Mouse (Mus musculus) thymus, postnatal 10 days (tissue): ENCODE measurements around the gene Gast.
"Not testable (repeated sequence)": the region's sequence is repeated elsewhere in the genome, so short reads cannot be mapped to it uniquely, and the experiment has no call there.

ENCODE experiments used
- DNase-seq, 2 experiments: peaks; one replicate each; pipeline ENCODE4 v3.0.0; 2021; ENCODE audit warnings: low spot score in 2 of 2

The Gast gene

GRCm38 (mm10) chr11:100320701-100321410 is 13.4 kb upstream of the Gast start:
- DNase-seq = not testable (repeated sequence)

GRCm38 (mm10) chr11:100321479-100322305 is 12.5 kb upstream of the Gast start:
- not testable (repeated sequence) for DNase-seq

- DNase-seq = no peak
Measured at GRCm38 (mm10) chr11:100322591-100323258, 11.5 kb upstream of the Gast start.

DNA sequence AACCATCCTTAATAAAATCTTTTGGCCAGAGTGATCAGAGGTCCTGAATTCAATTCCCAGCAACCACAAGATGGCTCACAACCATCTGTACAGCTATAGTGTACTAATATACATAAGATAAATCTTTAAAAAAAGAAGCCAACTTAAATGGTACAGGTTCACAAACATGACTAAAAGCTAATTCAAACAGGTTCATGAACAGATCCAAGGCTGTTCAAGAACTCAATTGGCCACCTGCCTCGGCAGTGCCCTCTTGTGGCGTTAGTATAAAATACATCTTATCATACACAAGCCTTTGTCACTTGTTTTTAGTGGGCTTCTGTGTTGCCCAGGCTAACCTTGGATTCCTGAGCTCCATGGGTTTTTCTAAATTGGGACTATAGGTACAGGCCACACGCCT is 10.6 kb upstream of the Gast start:
- DNase-seq = peak; percentile 41 to 66

GRCm38 (mm10) chr11:100325062-100325629 is 9.1 kb upstream of the Gast start:
- no peak for DNase-seq

DNA sequence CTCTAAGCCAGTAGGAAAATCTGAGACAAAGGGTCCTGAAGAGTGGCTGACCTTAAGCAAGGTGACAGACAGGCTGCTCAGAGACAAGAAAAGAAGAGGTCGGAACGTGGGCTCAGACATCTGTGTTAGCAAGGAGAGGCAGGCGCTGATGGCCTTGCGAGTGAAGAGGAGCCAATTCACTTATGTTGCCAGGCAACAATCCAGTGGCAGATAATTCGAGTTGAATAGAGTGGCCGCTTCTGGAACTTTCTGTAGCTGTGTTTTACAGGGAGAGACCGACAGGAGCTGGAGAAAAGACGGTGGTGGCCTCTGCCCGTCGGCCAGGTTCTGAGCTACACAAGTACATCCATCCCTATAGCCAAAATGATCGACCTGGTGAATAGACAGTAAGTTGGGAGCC is 6.9 kb upstream of the Gast start:
- DNase-seq = no peak

DNA sequence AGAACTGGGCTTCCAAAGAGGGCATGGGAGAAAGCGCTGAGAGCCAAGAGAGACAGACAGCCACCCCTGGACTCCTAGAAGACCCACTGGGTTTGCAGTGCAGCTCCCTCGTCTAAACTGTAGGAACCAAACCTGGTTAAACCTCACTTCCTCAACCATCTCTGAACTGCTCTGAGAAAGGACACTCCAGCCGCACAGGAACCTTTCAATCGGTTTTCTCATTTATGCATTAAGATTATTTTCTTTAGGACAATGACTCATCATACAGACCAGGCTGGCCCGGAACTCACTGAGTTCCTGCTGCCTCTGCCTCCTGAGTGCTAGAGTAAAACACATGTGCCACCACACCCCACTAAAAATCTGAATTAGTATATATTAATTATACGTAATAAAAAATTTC is 6.4 kb upstream of the Gast start:
- no peak for DNase-seq

DNA sequence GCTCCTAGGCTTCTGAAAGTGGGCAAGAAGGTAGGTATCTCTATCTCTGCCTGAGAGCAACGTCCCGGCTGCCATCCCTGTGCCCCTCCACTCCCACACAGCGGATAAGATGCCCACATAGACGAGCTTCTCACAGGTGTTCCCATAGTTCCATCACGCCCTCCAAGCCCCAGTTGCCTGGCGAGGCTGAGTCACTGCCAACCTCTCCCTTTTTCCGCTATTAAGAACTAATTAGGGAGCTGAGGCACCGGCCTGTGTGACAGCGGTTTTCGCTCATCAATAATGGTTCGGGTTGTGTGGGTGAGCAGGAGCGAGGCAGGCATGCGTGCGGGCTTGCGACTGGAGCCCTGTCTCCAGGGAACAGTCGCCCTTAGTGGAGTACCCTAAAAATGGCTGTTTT is 4.0 kb upstream of the Gast start:
- DNase-seq = no peak

GRCm38 (mm10) chr11:100330816-100331375 is 3.3 kb upstream of the Gast start:
- not testable (repeated sequence) for DNase-seq

- no peak for DNase-seq
Measured at GRCm38 (mm10) chr11:100332766-100333515, 1.3 kb upstream of the Gast start.

DNA sequence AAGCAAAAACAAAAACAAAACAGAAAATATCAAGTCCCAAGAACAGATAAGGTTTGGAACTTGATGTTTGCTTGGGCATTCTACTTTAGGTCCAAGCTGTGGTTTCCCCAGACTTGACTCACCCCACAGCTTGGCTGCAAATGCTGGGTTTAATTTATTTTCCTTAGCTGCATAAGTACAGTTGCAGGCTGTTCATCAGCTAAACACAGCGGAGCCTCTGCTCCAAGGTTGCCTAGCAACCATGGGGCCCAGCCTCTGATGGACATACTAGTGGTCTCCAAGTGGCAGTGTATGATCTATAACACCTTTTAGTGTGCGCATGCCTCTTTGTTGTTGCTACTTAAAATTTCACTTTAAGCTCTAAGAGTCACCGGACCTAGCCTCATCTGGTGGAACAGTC is 1.5 kb downstream of the Gast start:
- DNase-seq = no peak

- no peak for DNase-seq
Measured at GRCm38 (mm10) chr11:100344269-100344668, 10.1 kb downstream of the Gast start.

GRCm38 (mm10) chr11:100352076-100352857 is 18.1 kb downstream of the Gast start:
- no peak for DNase-seq

DNA sequence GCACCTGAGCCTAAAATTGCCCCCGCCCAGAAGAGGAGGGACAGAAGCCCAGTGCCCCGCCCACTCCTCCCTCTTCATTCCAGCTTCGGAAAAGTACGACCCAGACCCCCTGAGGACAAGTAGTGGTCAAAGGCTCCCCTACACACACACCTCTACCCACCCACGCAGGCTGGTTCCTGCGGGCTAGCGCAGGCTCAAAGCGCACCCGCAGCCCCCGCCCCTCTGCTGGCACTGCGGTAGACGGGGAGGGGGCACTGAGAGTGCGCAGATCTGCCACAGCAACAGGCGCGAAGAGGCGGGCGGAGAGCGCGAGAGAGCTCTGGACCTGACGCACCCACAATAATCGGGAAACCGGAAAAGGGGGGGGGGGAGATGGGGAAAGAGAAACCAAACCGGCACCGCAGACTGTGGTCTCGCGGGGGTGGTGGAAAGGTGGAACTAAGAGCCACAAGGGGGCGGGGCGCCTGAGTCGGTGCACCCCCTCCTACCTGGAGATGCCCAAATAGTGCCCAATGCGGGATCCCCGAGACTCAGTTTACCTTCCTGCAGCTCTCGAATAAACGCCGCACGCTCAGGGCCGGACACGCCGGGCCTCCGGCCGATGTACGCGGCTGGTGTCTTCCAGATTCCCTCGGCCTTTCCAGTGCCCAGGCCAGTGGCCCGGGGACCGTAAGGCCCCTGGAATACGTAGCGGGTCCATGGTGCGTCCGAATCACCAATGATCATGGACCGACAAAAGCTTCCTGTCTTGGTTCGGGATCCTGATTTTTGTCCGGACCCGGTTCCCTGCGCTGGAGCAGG is 21.1 kb downstream of the Gast start:
- peak; percentile 49 to 56 for DNase-seq

GRCm38 (mm10) chr11:100355972-100356818 is 22.0 kb downstream of the Gast start, which contains the start of gene Hap1:
Gene Hap1 (minus strand): TSS chr11:100356128.
- DNase-seq = peak; percentile 20 to 47

- DNase-seq = no peak
Measured at GRCm38 (mm10) chr11:100356819-100357211, 22.6 kb downstream of the Gast start.

- no peak for DNase-seq
Measured at GRCm38 (mm10) chr11:100357408-100357807, 23.2 kb downstream of the Gast start.

DNA sequence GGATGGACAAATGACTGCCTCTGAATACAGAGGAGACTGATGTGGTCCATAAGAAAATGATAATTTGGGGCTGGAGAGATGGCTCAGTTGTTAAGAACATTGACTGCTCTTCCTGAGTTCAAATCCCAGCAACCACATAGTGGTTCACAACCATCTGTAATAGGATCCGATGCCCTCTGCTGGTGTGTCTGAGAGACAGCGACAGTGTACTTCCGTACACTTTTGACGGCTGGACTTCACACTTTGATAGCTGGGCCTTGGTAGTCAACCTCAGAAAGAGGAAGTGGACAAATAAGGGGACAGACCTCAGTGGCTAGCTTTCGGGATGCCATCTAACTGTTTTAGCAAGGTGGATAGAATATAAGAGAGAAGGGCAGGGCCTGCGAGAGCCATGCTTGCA is 26.0 kb downstream of the Gast start:
- no peak for DNase-seq
